Comparison of ENCODE assay signal across 7 mouse cellular contexts in genomic region chr5:98168356-98169285, GRCm38 (mm10). TPM values are rescaled to one million over a fixed set of nuclear protein-coding genes. Genes with fewer than 3 reads are reported as not detected.
DNase-seq lines count a peak whose midpoint lies in the region; ATAC-seq and TF ChIP-seq lines count a peak whose summit lies in the region.

No protein-coding gene starts in this region.

- DNase-seq in lung, embryonic 14.5 days: peak; percentile 28
- DNase-seq in lung, postnatal 36 days: no peak
- DNase-seq in embryonic facial prominence, embryonic 11.5 days (ENCODE audit: low spot score): peak; percentile 17
- no peak for DNase-seq in frontal cortex, postnatal 36 days (ENCODE audit: low spot score in 2 of 2)

- H3K79me2 ChIP-seq in myocyte (ENCODE audit: control insufficient read depth, insufficient read depth): no peaks in the 10 kb centered on the region

- H3ac ChIP-seq in myocyte (ENCODE audit: control insufficient read depth, insufficient read length): peak overlapping the region; percentile 5

- TF ChIP-seq CTCF in lung, embryonic 14.5 days (IDR thresholded peaks at IDR 0.05; ENCODE audit: low read depth): no peak

- no peak for TF ChIP-seq POLR2A in myocyte (IDR thresholded peaks at IDR 0.05; ENCODE audit: insufficient read length, low read depth)

- peak overlapping the region; percentile 70 for H3K4me2 ChIP-seq in lung, embryonic 14.5 days
- H3K4me2 ChIP-seq in embryonic facial prominence, embryonic 11.5 days (ENCODE audit: low read depth, low read length): peak overlapping the region; percentile 25
- peak overlapping the region; percentile 63 for H3K4me2 ChIP-seq in hindbrain, embryonic 13.5 days
- peak overlapping the region; percentile 63 for H3K4me2 ChIP-seq in myocyte (ENCODE audit: low read depth)

- H3K9ac ChIP-seq in lung, embryonic 14.5 days: no peak overlapping the region
- H3K9ac ChIP-seq in embryonic facial prominence, embryonic 11.5 days (replicated peaks; ENCODE audit: low read length): no peak overlapping the region
- H3K9ac ChIP-seq in hindbrain, embryonic 13.5 days: peak overlapping the region; percentile 39

- no peaks in the 10 kb centered on the region for H3K36me3 ChIP-seq in lung, embryonic 14.5 days (ENCODE audit: insufficient read depth)
- H3K36me3 ChIP-seq in embryonic facial prominence, embryonic 11.5 days (replicated peaks; ENCODE audit: control insufficient read depth, insufficient read depth, low read depth, low read length): no peaks in the 10 kb centered on the region
- no peaks in the 10 kb centered on the region for H3K36me3 ChIP-seq in hindbrain, embryonic 13.5 days
- H3K36me3 ChIP-seq in myocyte (ENCODE audit: control insufficient read depth, insufficient read depth): no peaks in the 10 kb centered on the region

- H3K4me3 ChIP-seq in lung, embryonic 14.5 days (ENCODE audit: low read depth, low read length): peak overlapping the region; percentile 48
- peak overlapping the region; percentile 14; the same call in 1 of the 2 replicates for H3K4me3 ChIP-seq in embryonic facial prominence, embryonic 11.5 days (ENCODE audit: low read depth, low read length)
- H3K4me3 ChIP-seq in hindbrain, embryonic 13.5 days: peak overlapping the region; percentile 52
- H3K4me3 ChIP-seq in myocyte: peak overlapping the region; percentile 40

- WGBS in lung, embryonic 14.5 days: under 1% methylated on average over 37 of the region's 37 CpGs
- under 1% methylated on average over 37 of the region's 37 CpGs for WGBS in embryonic facial prominence, embryonic 11.5 days
- under 1% methylated on average over 37 of the region's 37 CpGs for WGBS in hindbrain, embryonic 13.5 days

- no peak overlapping the region for H3K27ac ChIP-seq in lung, embryonic 14.5 days (ENCODE audit: low read depth)
- no peak overlapping the region for H3K27ac ChIP-seq in embryonic facial prominence, embryonic 11.5 days (replicated peaks; ENCODE audit: low read depth, low read length)
- no peak overlapping the region for H3K27ac ChIP-seq in hindbrain, embryonic 13.5 days

- ATAC-seq in lung, embryonic 14.5 days (ENCODE audit: insufficient read depth): no peak
- ATAC-seq in embryonic facial prominence, embryonic 11.5 days (replicated peaks; ENCODE audit: insufficient number of reproducible peaks, low FRiP score, low TSS enrichment, low read depth): no peak
- no peak for ATAC-seq in hindbrain, embryonic 13.5 days (ENCODE audit: low FRiP score)
- ATAC-seq in erythroblast, adult 5-6 weeks (replicated peaks; ENCODE audit: low FRiP score, poor library complexity, severe bottlenecking): no peak

- 0 out of 2 replicates have a peak, but pooled peaks cover 3% of the 10 kb centered on the region for H3K4me1 ChIP-seq in lung, embryonic 14.5 days (ENCODE audit: insufficient read depth)
- peaks cover 2% of the 10 kb centered on the region for H3K4me1 ChIP-seq in embryonic facial prominence, embryonic 11.5 days (ENCODE audit: control insufficient read depth, insufficient read depth, low read length)
- H3K4me1 ChIP-seq in hindbrain, embryonic 13.5 days (replicated peaks): peaks cover 56% of the 10 kb centered on the region

- H3K27me3 ChIP-seq in lung, embryonic 14.5 days (ENCODE audit: insufficient read depth, low read length): peaks cover 75% of the 10 kb centered on the region
- peaks cover 61% of the 10 kb centered on the region for H3K27me3 ChIP-seq in embryonic facial prominence, embryonic 11.5 days (ENCODE audit: control insufficient read depth, insufficient read depth, low read length)
- H3K27me3 ChIP-seq in hindbrain, embryonic 13.5 days: peaks cover 85% of the 10 kb centered on the region
- H3K27me3 ChIP-seq in myocyte (ENCODE audit: control insufficient read depth, insufficient read depth, insufficient read length): no peaks in the 10 kb centered on the region

- H3K9me3 ChIP-seq in lung, embryonic 14.5 days (ENCODE audit: low read depth, low read length): no peaks in the 10 kb centered on the region
- H3K9me3 ChIP-seq in embryonic facial prominence, embryonic 11.5 days (replicated peaks; ENCODE audit: control insufficient read depth, low read length): no peaks in the 10 kb centered on the region
- no peaks in the 10 kb centered on the region for H3K9me3 ChIP-seq in hindbrain, embryonic 13.5 days

TF ChIP-seq in myocyte, 11 proteins besides CTCF, POLR2A, EP300 and RAD21:
- TF ChIP-seq USF1 (IDR thresholded peaks at IDR 0.05; ENCODE audit: low read depth) (no peak), MYOD1 (IDR thresholded peaks at IDR 0.05; ENCODE audit: control insufficient read depth in 1 of 3, insufficient read length in 2 of 3, low read depth in 2 of 3) (no peak), CEBPB (IDR thresholded peaks at IDR 0.05; ENCODE audit: insufficient read depth, poor library complexity, severe bottlenecking) (no peak), TCF12 (IDR thresholded peaks at IDR 0.05; ENCODE audit: insufficient read depth, poor library complexity, severe bottlenecking) (no peak), MAX (IDR thresholded peaks at IDR 0.05; ENCODE audit: low read depth) (no peak), REST (IDR thresholded peaks at IDR 0.05; ENCODE audit: insufficient read depth, insufficient read length) (no peak), E2F4 (IDR thresholded peaks at IDR 0.05; ENCODE audit: insufficient read depth) (no peak), TCF3 (IDR thresholded peaks at IDR 0.05; ENCODE audit: insufficient read length, low read depth) (no peak), SRF (IDR thresholded peaks at IDR 0.05; ENCODE audit: control insufficient read depth, insufficient read length, low read depth) (no peak), MYOG (IDR thresholded peaks at IDR 0.05; ENCODE audit: control insufficient read depth in 1 of 3, insufficient read depth in 1 of 3, insufficient read length in 2 of 3, low read depth in 2 of 3) (no peak), POLR2AphosphoS2 (IDR thresholded peaks at IDR 0.05; ENCODE audit: insufficient read length, low read depth) (no peak)

RNA-seq across cellular contexts. Expression of gene Prdm8, which starts 1.6 kb away (rescaled TPM):
- 1.1 and 1.7 TPM in 2 replicates for polyA plus RNA-seq in lung, embryonic 14.5 days (2014; fragmentation: Nextera tagmentation; extraction: Ambion mirVana)
- 0.22 and 0.45 TPM in 2 replicates for polyA plus RNA-seq in embryonic facial prominence, embryonic 11.5 days (2014; fragmentation: Nextera tagmentation; extraction: Ambion mirVana)
- polyA plus RNA-seq in hindbrain, embryonic 13.5 days (2015; fragmentation: Nextera tagmentation; extraction: Ambion mirVana): 2.4 and 2.5 TPM in 2 replicates
- polyA plus RNA-seq in myocyte (2012; fragmentation: generic; extraction: Trizol): 1.5 TPM
- not detected in 2 replicates for total RNA-seq in erythroblast, adult 5-6 weeks (2015; ENCODE audit: low replicate concordance)
- total RNA-seq in erythroblast, adult 5-6 weeks (2017; ENCODE audit: low replicate concordance): not detected in 2 replicates

Comparison
In these comparisons a context has a peak if more than half of its experiments do, and no peak if none do; other contexts are left out.
1. DNase-seq: peak in lung, embryonic 14.5 days (single experiment) and embryonic facial prominence, embryonic 11.5 days (single experiment); none in lung, postnatal 36 days (single experiment) and frontal cortex, postnatal 36 days (0 of 2).
2. Peak in every context shown above with its lines, with median percentiles within 50 percentile points of each other: H3K4me2 ChIP-seq and H3K4me3 ChIP-seq.